ENCODE assay signal across 28 mouse cellular contexts in genomic region chr6:8059199-8059598, GRCm38 (mm10).
"Had no signal": no experiment of that assay in that cellular context is flagged by ENCODE, and none has a peak within 500 bp of the region (broad histone marks: within the 10 kb centered on the region; RNA-seq: fewer than 3 reads in every experiment).

No protein-coding gene starts in this region.

- H3K27me3 ChIP-seq: embryonic facial prominence, embryonic 12.5 days; embryonic facial prominence, embryonic 13.5 days; embryonic facial prominence, embryonic 15.5 days; forebrain, embryonic 12.5 days; forebrain, embryonic 13.5 days; forebrain, embryonic 15.5 days had no signal

- H3K27ac ChIP-seq: embryonic facial prominence, embryonic 10.5 days; embryonic facial prominence, embryonic 12.5 days; embryonic facial prominence, embryonic 13.5 days; embryonic facial prominence, embryonic 15.5 days; forebrain, embryonic 10.5 days; forebrain, embryonic 12.5 days; forebrain, embryonic 13.5 days; forebrain, embryonic 15.5 days; gastrocnemius, adult 2 months; heart, adult 2 months had no signal

- DNase-seq: cerebellum, adult 18-20 months; cerebellum, adult 2 months; cerebellum, adult 8-10 months; cerebellum, adult 9-10 months; cerebellum, adult 9-11 months; cerebellum, postnatal 14 days; cerebellum, postnatal 25 days; cerebellum, postnatal 36 days; embryo, embryonic 11 days; forebrain, postnatal 0 days; gastrocnemius, adult 2 months; gastrocnemius, postnatal 10 days; gastrocnemius, postnatal 14 days; gastrocnemius, postnatal 25 days; gastrocnemius, postnatal 36 days; heart, adult 18-20 months; heart, adult 2 months had no signal

- H3K9me3 ChIP-seq: embryonic facial prominence, embryonic 10.5 days; embryonic facial prominence, embryonic 12.5 days; embryonic facial prominence, embryonic 13.5 days; embryonic facial prominence, embryonic 15.5 days; forebrain, embryonic 10.5 days; forebrain, embryonic 12.5 days; forebrain, embryonic 13.5 days; forebrain, embryonic 15.5 days had no signal

- H3K4me3 ChIP-seq: embryonic facial prominence, embryonic 10.5 days; embryonic facial prominence, embryonic 12.5 days; embryonic facial prominence, embryonic 13.5 days; embryonic facial prominence, embryonic 15.5 days; erythroblast, embryonic 14.5 days; forebrain, embryonic 10.5 days; forebrain, embryonic 12.5 days; forebrain, embryonic 13.5 days; forebrain, embryonic 15.5 days; gastrocnemius, adult 2 months; heart, adult 2 months had no signal

- H3K36me3 ChIP-seq: embryonic facial prominence, embryonic 10.5 days; embryonic facial prominence, embryonic 12.5 days; embryonic facial prominence, embryonic 13.5 days; embryonic facial prominence, embryonic 15.5 days; forebrain, embryonic 10.5 days; forebrain, embryonic 12.5 days; forebrain, embryonic 15.5 days had no signal

- H3K9ac ChIP-seq: embryonic facial prominence, embryonic 12.5 days; embryonic facial prominence, embryonic 13.5 days; embryonic facial prominence, embryonic 15.5 days; forebrain, embryonic 12.5 days; forebrain, embryonic 13.5 days; forebrain, embryonic 15.5 days; forebrain, postnatal 0 days had no signal

- ATAC-seq: forebrain, embryonic 13.5 days; forebrain, embryonic 14.5 days; forebrain, embryonic 15.5 days; forebrain, embryonic 16.5 days; forebrain, postnatal 0 days had no signal

- H3K4me1 ChIP-seq: embryonic facial prominence, embryonic 10.5 days; embryonic facial prominence, embryonic 12.5 days; embryonic facial prominence, embryonic 13.5 days; embryonic facial prominence, embryonic 15.5 days; forebrain, embryonic 10.5 days; forebrain, embryonic 12.5 days; forebrain, embryonic 13.5 days; forebrain, embryonic 15.5 days had no signal

- H3K4me2 ChIP-seq: embryonic facial prominence, embryonic 12.5 days; embryonic facial prominence, embryonic 13.5 days; embryonic facial prominence, embryonic 15.5 days; forebrain, embryonic 12.5 days; forebrain, embryonic 13.5 days; forebrain, embryonic 15.5 days had no signal
